Mouse (Mus musculus) myocyte (in vitro differentiated cells): ENCODE measurements around the gene Lcmt1.

Experiments
- MAX ChIP-seq: IDR thresholded peaks from one replicate; pipeline ENCODE4 v1.6.1; 2011; ENCODE audit warnings: low read depth, mild to moderate bottlenecking, control low read depth
- POLR2A ChIP-seq: IDR thresholded peaks from one replicate; pipeline ENCODE4 v1.6.1; 2011; ENCODE audit warnings: low read depth, mild to moderate bottlenecking, control low read depth, moderate library complexity; ENCODE audit not compliant: insufficient read length
- USF1 ChIP-seq: IDR thresholded peaks from one replicate; pipeline ENCODE4 v1.6.1; 2011; ENCODE audit warnings: low read depth, mild to moderate bottlenecking, control low read depth, moderate library complexity

- no peak for TF ChIP-seq POLR2A
- no peak for TF ChIP-seq USF1
- no peak for TF ChIP-seq MAX
Measured at GRCm38 (mm10) chr7:123397931-123398330, 28.3 kb downstream of the Lcmt1 start.
